Mouse (Mus musculus) forebrain, postnatal 0 days (tissue): ENCODE measurements around the gene Agfg1. TPM values are rescaled to one million over a fixed set of nuclear protein-coding genes. Genes with fewer than 3 reads are reported as not detected.

ENCODE experiments used
- ATAC-seq: fragments of 200-750 bp; cut with Nextera tagmentation; 2 replicates; pipeline ENCODE4 v1.8.0; 2017; ENCODE audit warnings: mild to moderate bottlenecking, moderate library complexity
- DNase-seq: peaks from one replicate; pipeline ENCODE4 v3.0.0-alpha.2; 2015
- H3K27ac ChIP-seq: fragments of 300-500 bp; sonication (generic); 2 replicates; pipeline ENCODE4 v1.5.1; 2014; ENCODE audit warnings: low read depth, mild to moderate bottlenecking, antibody characterized with exemption, low read length, moderate library complexity, mixed read lengths
- H3K27me3 ChIP-seq: fragments of 300-500 bp; sonication (generic); 2 replicates; pipeline ENCODE4 v1.6.1; 2014; ENCODE audit warnings: mild to moderate bottlenecking, low read length, mixed read lengths; ENCODE audit not compliant: insufficient read depth
- H3K36me3 ChIP-seq: fragments of 300-500 bp; sonication (generic); 2 replicates; pipeline ENCODE4 v1.6.1; 2014; ENCODE audit warnings: mild to moderate bottlenecking, moderate library complexity; ENCODE audit not compliant: insufficient read depth
- H3K4me1 ChIP-seq: fragments of 300-500 bp; sonication (generic); 2 replicates; pipeline ENCODE4 v1.6.1; 2014; ENCODE audit warnings: antibody characterized with exemption; ENCODE audit not compliant: insufficient read depth
- H3K4me2 ChIP-seq: fragments of 300-500 bp; sonication (generic); 2 replicates; pipeline ENCODE4 v1.6.1; 2014; ENCODE audit warnings: low read depth, mild to moderate bottlenecking, moderate library complexity
- H3K4me3 ChIP-seq: fragments of 300-500 bp; sonication (generic); 2 replicates; pipeline ENCODE4 v1.5.1; 2014; ENCODE audit warnings: low read depth, low read length, mixed read lengths
- H3K9ac ChIP-seq: fragments of 300-500 bp; sonication (generic); 2 replicates; pipeline ENCODE4 v1.6.1; 2014; ENCODE audit warnings: mild to moderate bottlenecking
- H3K9me3 ChIP-seq: fragments of 300-500 bp; sonication (generic); 2 replicates; pipeline ENCODE4 v1.6.1; 2016; ENCODE audit warnings: low read length
- CTCF ChIP-seq: sonication (generic); IDR thresholded peaks from 2 replicates; pipeline ENCODE4 v1.5.1; 2016; ENCODE audit warnings: antibody characterized with exemption, control low read depth, low read depth
- WGBS: fragments of 180-500 bp; shearing (Covaris S2); extraction: QIAGEN DNeasy Blood & Tissue Kit; methylation state at CpG from one replicate; pipeline ENCODE4 v1.1.7; 2014; 5-methylcytosine and 5-hydroxymethylcytosine counted together
- polyA plus RNA-seq: library from polyadenylated mRNA; unstranded; fragments of >200 nt; fragmentation: Nextera tagmentation; extraction: Ambion mirVana; gene quantifications from 2 replicates; pipeline ENCODE4 v1.2.1, GENCODE M21; 2015
- total RNA-seq: library from RNA; depleted of rRNA; stranded (reverse); fragments of >200 nt; gene quantifications from 2 replicates; pipeline ENCODE4 v1.2.3, GENCODE M21; 2014

Gene Agfg1
- total and polyA plus RNA-seq, 2 experiments from 2014 or later = 22.2 to 114 TPM

DNA sequence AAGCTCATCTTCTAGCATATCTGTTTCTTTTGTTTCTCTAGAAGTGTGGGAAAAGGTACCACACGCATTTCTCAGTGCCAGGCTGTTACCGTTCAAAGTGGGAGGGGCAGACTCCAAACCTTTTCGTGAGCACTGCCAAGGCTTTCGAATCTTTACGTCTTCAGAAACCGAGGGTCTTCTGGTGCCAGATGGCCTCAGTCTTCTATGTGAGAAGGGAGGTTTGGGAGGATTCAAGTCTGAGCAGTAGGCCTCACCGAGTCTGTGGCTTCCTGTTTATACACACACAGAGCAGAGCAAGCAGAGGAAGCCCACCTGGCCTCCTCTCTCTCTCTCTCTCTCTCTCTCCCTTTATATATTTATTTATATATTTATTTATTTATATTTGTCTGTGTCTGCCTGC, 32.1 kb upstream of the Agfg1 start:
- Histone ChIP-seq H3K4me2 (no peak overlapping the region), H3K27ac (no peak overlapping the region; the same call in 1 of the 2 replicates), H3K4me1 (no peaks in the 10 kb centered on the region), H3K9me3 (no peaks in the 10 kb centered on the region), H3K9ac (no peak overlapping the region), H3K27me3 (no peaks in the 10 kb centered on the region), H3K36me3 (no peaks in the 10 kb centered on the region), H3K4me3 (no peak overlapping the region)
- no peak for ATAC-seq
- no peak for TF ChIP-seq CTCF
- DNase-seq = no peak
- WGBS = 65% methylated on average over 7 of the region's 7 CpGs

DNA sequence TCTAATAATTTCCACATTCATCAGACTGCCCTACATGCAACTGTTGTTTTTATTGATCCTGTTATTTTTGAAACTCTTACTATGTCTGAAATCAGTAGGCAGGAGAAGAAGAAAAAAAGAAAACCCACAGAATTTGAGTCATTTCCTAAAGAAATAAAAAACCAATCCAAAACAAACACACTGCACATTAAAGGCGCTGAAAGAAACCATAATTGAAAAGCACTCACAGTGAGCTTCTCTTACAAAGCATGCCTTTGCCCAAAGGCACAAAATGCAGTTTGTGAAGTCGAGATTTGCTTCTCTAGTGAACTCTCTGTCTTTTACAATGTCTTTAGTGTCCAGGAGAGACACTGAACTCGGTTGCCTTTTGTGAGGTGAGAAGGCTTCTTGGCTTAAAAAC, 30.7 kb upstream of the Agfg1 start:
- Histone ChIP-seq H3K4me3 (no peak overlapping the region), H3K27ac (no peak overlapping the region), H3K4me2 (no peak overlapping the region), H3K27me3 (no peaks in the 10 kb centered on the region), H3K36me3 (no peaks in the 10 kb centered on the region), H3K9ac (no peak overlapping the region), H3K4me1 (no peaks in the 10 kb centered on the region), H3K9me3 (no peaks in the 10 kb centered on the region)
- no peak for TF ChIP-seq CTCF
- DNase-seq = no peak
- no peak for ATAC-seq
- WGBS = 69% methylated on average over 3 of the region's 3 CpGs

DNA sequence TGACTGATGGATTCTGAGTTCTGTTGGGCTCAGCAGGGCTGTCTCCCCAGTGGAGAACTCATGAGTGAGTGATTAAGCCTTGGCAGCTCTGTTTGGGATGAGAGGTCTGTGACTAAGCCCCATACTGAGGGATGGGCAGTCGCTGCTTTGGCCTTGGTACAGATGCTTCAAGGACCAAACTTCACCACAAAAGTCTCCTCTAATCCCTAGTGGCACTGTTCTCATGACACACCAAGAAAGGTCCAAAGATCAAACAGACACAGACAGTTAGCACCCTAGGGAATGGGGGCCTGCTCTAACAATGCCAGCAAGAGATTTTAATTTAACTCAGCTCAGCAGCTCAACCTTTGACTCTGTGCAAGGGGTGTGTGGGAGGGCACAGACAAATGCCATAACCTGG, 27.5 kb upstream of the Agfg1 start:
- H3K9ac ChIP-seq = no peak overlapping the region
- no peak for TF ChIP-seq CTCF
- H3K4me1 ChIP-seq = no peaks in the 10 kb centered on the region
- no peak overlapping the region for H3K4me2 ChIP-seq
- 78% methylated on average over 1 of the region's 1 CpGs for WGBS
- no peaks in the 10 kb centered on the region for H3K36me3 ChIP-seq
- H3K4me3 ChIP-seq = no peak overlapping the region
- H3K27ac ChIP-seq = no peak overlapping the region
- no peaks in the 10 kb centered on the region for H3K27me3 ChIP-seq
- DNase-seq (no peak), ATAC-seq (no peak)
- no peaks in the 10 kb centered on the region for H3K9me3 ChIP-seq

DNA sequence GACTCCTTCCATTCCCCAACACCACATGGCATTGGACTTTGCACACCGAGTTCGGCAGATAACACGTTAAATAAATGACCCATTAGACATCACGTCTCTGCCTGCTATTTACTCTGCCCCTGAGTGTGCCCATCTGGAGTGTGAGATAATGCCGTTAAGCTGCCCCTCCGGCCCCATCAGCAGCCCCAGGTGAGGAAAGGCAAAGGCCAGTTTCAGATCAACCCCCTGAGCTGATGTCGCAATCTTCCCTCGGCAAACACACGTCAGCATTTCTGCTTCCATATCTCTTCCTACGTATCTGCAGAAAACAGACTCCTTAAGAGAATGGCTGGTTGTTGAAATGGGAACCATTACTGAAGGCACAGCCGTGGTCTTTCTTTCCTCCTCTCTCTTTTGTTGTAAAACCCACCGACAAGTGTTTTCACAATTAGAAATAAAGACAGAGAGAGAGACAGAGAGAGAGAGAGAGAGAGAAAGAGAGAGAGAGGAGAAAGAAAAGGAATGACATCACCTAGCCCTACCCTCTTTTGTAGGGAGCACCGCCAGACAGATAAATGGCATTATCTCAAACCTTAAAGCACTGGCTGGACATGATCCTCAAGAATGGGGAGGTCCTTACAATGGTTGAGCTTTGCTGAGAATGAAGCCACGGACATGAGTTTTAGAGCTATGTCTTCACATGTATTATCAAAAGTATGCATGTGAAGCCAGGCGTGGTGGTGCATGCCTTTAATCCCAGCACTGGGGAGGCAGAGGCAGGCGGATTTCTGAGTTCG, 23.2 kb upstream of the Agfg1 start:
- ATAC-seq (no peak), DNase-seq (no peak)
- Histone ChIP-seq H3K27me3 (no peaks in the 10 kb centered on the region), H3K4me2 (no peak overlapping the region), H3K27ac (no peak overlapping the region), H3K4me1 (no peaks in the 10 kb centered on the region), H3K9me3 (no peaks in the 10 kb centered on the region), H3K36me3 (no peaks in the 10 kb centered on the region), H3K9ac (no peak overlapping the region), H3K4me3 (no peak overlapping the region)
- no peak for TF ChIP-seq CTCF
- 83% methylated on average over 17 of the region's 17 CpGs for WGBS

DNA sequence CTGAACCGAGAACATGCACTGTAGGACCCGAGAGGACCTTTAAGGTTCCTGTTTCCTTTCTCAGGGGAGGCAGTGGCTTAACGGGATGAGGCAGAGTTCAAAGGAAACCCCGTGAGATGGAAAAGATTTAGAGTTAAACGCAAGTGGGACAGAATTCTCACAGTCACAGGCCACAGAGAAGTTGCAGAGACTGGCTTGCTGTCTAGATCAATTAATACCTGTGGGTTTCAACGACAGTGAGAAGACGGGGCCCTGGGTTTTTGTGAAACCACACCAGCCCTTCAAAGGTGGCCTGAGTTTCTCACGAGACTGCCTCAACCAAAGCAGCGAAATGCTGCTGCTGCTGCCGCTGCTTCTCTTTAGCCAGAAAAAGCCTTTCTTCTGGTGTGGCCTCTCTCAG, 19.9 kb upstream of the Agfg1 start:
- TF ChIP-seq CTCF = no peak
- H3K9me3 ChIP-seq = no peaks in the 10 kb centered on the region
- WGBS = 60% methylated on average over 10 of the region's 10 CpGs

GRCm38 (mm10) chr1:82820179-82820578, 19.1 kb upstream of the Agfg1 start:
- no peak overlapping the region for H3K27ac ChIP-seq
- no peaks in the 10 kb centered on the region for H3K9me3 ChIP-seq
- no peak overlapping the region for H3K4me3 ChIP-seq
- no peaks in the 10 kb centered on the region for H3K27me3 ChIP-seq
- 59% methylated on average over 15 of the region's 15 CpGs for WGBS
- no peaks in the 10 kb centered on the region for H3K4me1 ChIP-seq
- no peak overlapping the region for H3K4me2 ChIP-seq
- TF ChIP-seq CTCF = no peak
- no peak overlapping the region for H3K9ac ChIP-seq
- DNase-seq (no peak), ATAC-seq (no peak)
- H3K36me3 ChIP-seq = no peaks in the 10 kb centered on the region

More for the DNA sequence above, 19.9 kb upstream of the Agfg1 start:
- H3K27ac ChIP-seq = no peak overlapping the region
- H3K9ac ChIP-seq = no peak overlapping the region
- no peak for DNase-seq
- no peaks in the 10 kb centered on the region for H3K27me3 ChIP-seq
- H3K4me3 ChIP-seq = no peak overlapping the region
- H3K4me2 ChIP-seq = no peak overlapping the region
- H3K36me3 ChIP-seq = no peaks in the 10 kb centered on the region
- H3K4me1 ChIP-seq = no peaks in the 10 kb centered on the region
- no peak for ATAC-seq

DNA sequence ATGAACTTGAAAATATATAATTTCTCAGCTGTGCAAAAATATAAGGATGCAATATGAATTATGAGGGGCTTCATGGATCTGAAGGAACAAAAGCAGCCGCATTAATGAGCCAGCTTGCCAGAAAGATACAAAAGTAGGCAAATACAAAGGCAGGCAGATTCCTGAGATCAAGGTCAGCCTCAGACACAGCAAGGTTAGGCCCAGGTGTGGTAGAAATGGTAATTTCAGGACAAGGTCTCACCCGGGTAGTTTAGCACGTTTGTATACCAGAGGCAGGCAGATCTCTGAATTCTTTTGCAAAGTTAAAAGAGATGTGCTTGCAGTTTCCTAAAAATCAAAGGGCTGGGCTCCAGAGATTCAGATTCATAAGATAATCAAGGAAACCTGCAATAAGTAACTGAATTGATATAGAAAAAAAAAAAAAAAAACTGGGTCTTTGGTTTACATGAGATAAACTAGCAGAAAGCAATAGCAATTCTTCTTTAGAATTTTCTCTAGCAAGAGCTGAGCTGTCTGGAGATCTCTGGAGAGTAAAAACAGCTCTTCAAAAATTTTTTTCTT, 18.6 kb upstream of the Agfg1 start:
- Histone ChIP-seq H3K27me3 (no peaks in the 10 kb centered on the region), H3K9ac (no peak overlapping the region), H3K4me1 (no peaks in the 10 kb centered on the region), H3K4me3 (no peak overlapping the region), H3K36me3 (no peaks in the 10 kb centered on the region), H3K9me3 (no peaks in the 10 kb centered on the region), H3K27ac (no peak overlapping the region), H3K4me2 (no peak overlapping the region)
- 80% methylated on average over 3 of the region's 3 CpGs for WGBS
- ATAC-seq (no peak), DNase-seq (no peak)
- TF ChIP-seq CTCF = no peak
